Mouse (Mus musculus): Measurements from ENCODE around the gene Ankrd55.

The Ankrd55 gene

DNA sequence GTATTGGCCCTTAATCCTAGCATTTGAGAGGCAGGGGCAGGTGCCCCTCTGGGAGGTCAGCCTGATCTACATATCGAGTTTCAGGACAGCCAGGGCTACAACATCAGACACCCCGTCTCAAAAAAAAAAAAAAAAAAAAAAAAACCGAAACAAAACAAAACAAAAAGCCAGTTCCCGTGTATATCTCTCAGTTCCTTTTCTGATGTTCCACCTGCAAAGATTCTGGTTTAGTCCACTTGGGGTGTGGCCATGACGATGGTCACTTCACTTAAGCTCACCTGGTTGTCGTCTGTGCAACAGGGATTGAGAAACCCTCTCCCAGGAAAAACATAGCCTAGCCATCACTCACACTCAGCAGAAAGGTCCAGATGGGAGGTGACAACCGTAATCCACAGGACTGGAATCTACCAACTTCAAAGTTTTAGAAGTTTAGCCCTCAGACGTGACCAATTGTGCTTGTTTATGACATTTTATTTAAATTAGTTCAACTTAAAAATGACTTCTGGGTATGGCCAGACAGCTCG lies 90.6 kb downstream of the Ankrd55 start:
- DNase-seq (ENCODE audit: low spot score in 2 of 2): no peak

- DNase-seq (ENCODE audit: low spot score in 2 of 2): no peak
Observed at GRCm38 (mm10) chr13:112381476-112381875, 93.2 kb downstream of the Ankrd55 start.

- DNase-seq (ENCODE audit: low spot score in 2 of 2): no peak
Observed at GRCm38 (mm10) chr13:112382457-112382856, 94.2 kb downstream of the Ankrd55 start.

GRCm38 (mm10) chr13:112382956-112383355 lies 94.7 kb downstream of the Ankrd55 start:
- no peak for DNase-seq (ENCODE audit: low spot score in 2 of 2)

DNA sequence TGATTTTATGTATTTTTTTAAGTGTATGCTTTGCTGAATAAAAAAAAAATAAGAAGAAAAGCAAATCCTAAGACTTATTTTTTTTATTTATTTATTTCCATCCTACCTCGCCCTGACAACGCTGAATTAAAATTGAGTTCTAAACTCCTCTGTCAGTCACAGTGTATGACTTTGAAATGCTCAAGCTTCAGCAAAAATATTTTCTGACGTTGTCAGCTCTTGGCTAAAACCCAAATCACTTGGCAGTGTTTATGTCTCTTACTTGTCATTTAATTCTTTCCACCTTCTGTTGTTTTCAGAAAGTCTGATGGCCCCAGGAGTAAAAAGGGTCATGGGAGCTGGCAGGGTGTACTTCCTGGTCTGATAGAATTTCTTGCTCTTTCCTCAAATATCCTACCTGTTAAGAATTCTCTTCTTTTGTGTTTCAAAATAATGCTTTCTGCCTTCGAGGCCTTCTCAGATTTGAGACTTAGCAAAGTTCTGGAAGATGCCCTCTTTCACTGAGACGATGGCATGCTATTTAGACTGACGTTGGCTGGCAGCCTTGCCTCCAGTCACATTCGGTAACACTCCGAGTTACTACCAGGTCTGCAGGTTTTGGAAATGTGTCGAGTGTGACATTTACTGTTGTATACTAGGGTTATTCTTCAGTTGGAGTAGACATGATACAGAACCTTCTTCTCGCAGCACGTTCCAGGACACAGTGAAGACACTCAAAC lies 95.8 kb downstream of the Ankrd55 start:
- DNase-seq (ENCODE audit: low spot score in 2 of 2): no peak

DNA sequence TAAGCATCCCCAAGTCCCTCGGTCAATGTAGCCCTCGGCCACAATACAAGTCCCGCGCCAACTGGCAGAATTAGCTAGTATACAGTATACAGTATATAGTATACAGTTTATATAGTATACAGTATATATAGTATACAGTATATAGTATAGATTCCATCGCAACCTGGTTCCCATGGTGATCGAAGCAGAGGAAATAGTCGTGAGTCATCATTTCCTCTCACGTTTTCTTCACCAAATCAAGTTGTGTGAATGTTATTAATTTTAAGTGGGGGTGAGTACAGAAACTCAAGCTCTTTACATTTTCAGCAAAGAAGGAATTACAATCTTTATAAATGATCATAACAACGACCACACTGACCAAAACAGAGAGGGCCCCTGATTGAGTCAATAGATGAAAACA lies 96.8 kb downstream of the Ankrd55 start:
- no peak for DNase-seq (ENCODE audit: low spot score in 2 of 2)

- no peak for DNase-seq (ENCODE audit: low spot score in 2 of 2)
Observed at GRCm38 (mm10) chr13:112386494-112387075, 98.3 kb downstream of the Ankrd55 start.

- DNase-seq (ENCODE audit: low spot score in 2 of 2): no peak
Observed at GRCm38 (mm10) chr13:112387279-112387678, 99.0 kb downstream of the Ankrd55 start.

DNA sequence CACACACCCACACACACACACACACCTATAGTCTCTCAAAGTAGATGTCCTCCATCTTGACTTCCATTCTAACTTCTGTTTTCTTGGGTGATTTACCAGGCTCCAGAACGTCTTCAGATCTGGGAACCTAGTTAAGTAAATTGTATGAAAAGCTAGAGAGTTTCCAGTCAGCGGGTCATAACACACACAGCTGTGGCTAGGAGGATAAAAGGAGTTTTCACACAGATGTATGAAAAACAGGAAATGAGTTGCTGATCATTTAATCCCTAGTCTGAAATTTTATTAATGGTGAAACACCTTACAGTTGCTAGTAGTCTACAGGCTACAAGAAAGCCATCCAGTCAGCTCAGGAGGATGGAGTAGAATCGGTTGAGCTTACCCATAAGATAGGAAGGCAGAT lies 99.9 kb downstream of the Ankrd55 start:
- no peak for DNase-seq (ENCODE audit: low spot score in 2 of 2)

DNA sequence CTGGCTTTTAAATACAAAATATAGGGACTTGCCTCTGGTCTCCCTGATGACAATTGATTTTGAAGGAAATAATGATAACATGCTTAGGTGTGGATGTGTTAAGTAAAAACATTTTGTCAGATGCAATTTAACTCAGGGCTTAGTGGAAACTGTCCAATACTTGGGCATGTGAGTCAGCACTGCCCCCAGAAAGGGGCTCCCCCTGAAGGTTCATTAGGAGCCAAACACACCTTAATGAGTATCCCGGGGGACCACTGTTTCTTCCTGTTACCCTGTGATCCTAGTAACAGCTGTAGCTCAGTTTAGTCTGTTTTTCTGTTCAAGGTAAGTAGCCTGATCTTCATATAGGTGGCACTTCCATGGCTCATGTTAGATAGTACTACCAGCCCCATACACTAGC lies 102.0 kb downstream of the Ankrd55 start:
- no peak for DNase-seq (ENCODE audit: low spot score in 2 of 2)

DNA sequence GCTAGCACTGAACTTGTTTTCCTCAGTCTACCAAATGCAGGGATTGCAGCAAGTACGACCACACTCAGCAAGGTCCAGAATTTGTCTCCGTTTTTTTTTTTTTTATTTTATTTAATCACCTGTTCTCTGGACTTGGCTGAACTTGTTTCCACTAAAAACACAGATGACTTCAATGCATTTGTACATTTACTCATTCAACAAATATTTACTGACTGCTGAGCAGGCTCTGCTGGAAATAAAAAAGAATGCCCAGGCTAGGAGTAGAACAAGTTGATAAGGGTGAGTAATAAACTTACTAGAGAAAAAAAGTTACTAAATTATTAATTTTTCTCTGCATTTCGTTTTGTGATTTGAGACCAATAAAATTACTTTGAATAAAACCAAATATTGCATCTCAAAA lies 103.1 kb downstream of the Ankrd55 start:
- no peak for DNase-seq (ENCODE audit: low spot score in 2 of 2)

GRCm38 (mm10) chr13:112393356-112393755 lies 105.1 kb downstream of the Ankrd55 start:
- DNase-seq (ENCODE audit: low spot score in 2 of 2): no peak

- no peak for DNase-seq (ENCODE audit: low spot score in 2 of 2)
Observed at GRCm38 (mm10) chr13:112394271-112394670, 106.0 kb downstream of the Ankrd55 start.

DNA sequence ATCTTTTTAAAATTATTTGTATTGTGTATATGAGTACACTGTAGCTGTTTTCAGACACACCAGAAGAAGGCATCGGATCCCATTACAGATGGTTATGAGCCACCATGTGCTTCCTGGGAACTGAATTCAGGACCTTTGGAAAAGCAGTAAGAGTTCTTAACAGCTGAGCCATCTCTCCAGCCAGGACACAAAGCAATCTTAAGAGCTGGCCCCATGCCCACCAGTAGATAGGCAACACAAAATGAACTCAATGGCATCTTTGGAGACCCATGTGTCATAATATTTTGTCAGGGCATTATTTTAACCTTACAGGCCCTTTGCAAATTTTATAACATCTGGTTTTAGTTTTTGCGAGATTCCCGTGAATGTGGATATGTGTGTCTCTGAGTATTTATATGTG lies 116.5 kb downstream of the Ankrd55 start:
- no peak for DNase-seq (ENCODE audit: low spot score in 2 of 2)

DNA sequence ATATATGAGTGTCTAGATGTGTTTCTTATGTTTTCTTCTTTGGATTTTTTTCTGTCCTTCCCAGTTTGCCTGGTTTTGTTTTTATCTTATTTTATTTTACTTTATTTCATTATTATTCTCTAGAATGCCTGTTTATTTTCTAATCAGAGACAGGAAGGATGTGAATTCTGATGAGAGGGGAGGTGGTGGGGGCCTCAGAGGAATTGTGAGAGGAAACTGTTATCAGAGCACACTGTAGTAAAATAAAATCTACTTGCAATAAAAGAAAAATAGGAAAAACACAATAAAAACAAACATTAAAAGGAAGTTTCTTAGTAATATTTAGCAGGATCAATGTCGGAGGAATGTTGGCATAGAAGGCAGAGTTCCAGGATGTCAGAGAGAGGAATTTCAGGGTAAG lies 116.9 kb downstream of the Ankrd55 start:
- no peak for DNase-seq (ENCODE audit: low spot score in 2 of 2)

DNA sequence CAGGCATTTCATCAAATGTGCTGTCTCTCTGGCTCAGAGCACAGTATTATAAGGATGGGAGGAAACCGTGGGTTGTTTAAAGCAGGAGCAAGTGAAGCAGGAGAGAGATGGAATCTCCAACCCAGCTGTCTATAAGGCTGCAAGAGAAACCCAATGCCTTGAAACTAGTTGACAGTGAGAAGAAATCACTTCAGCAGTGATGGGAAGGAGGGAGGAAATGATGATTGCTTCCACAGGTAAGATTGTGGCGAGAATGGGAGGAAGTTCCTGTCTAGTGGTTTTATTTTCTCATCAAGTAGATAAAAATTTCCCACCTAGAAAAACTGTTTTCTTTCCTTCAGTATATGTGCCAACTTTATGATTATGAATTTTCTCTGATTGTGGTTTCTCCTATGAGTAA lies 118.4 kb downstream of the Ankrd55 start:
- no peak for DNase-seq (ENCODE audit: low spot score in 2 of 2)

- DNase-seq (ENCODE audit: low spot score in 2 of 2): no peak
Observed at GRCm38 (mm10) chr13:112407181-112407700, 119.0 kb downstream of the Ankrd55 start.

GRCm38 (mm10) chr13:112407776-112408490 lies 119.7 kb downstream of the Ankrd55 start:
- DNase-seq (ENCODE audit: low spot score in 2 of 2): no peak

GRCm38 (mm10) chr13:112408701-112409100 lies 120.5 kb downstream of the Ankrd55 start:
- no peak for DNase-seq (ENCODE audit: low spot score in 2 of 2)

- DNase-seq (ENCODE audit: low spot score in 2 of 2): no peak
Observed at GRCm38 (mm10) chr13:112409331-112409730, 121.1 kb downstream of the Ankrd55 start.

GRCm38 (mm10) chr13:112409851-112410250 lies 121.6 kb downstream of the Ankrd55 start:
- DNase-seq (ENCODE audit: low spot score in 2 of 2): no peak

DNA sequence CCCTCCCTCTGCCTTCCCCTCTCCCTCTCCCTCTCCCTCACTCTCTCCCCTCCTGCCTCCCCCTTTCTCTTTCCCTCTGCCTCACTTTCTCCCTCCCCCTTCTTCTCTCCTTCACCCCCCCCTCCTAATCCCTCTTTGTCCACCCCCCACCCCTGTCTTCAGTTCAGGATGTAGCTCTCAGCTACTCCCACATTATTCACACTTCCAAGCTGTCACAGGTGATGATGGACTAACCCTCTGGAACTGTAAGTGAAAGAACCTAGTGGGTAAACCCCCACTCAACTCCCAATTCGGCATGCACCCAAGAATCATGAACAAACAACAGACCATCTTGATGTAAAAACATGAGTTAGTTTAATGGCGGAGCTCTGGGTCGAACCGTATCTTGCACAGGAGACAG lies 122.2 kb downstream of the Ankrd55 start:
- DNase-seq (ENCODE audit: low spot score in 2 of 2): no peak
